Mouse (Mus musculus): ENCODE data around the gene Hist1h4j. TPM values are rescaled to one million over a fixed set of nuclear protein-coding genes. Genes with fewer than 3 reads are reported as not detected.
A peak's percentile ranks its signal among the peaks of the same experiment; 100 is the strongest.

The Hist1h4j gene
- total and polyA plus RNA-seq, 3 experiments, result 0.52 to 11.4 (median 7.5) TPM

DNA sequence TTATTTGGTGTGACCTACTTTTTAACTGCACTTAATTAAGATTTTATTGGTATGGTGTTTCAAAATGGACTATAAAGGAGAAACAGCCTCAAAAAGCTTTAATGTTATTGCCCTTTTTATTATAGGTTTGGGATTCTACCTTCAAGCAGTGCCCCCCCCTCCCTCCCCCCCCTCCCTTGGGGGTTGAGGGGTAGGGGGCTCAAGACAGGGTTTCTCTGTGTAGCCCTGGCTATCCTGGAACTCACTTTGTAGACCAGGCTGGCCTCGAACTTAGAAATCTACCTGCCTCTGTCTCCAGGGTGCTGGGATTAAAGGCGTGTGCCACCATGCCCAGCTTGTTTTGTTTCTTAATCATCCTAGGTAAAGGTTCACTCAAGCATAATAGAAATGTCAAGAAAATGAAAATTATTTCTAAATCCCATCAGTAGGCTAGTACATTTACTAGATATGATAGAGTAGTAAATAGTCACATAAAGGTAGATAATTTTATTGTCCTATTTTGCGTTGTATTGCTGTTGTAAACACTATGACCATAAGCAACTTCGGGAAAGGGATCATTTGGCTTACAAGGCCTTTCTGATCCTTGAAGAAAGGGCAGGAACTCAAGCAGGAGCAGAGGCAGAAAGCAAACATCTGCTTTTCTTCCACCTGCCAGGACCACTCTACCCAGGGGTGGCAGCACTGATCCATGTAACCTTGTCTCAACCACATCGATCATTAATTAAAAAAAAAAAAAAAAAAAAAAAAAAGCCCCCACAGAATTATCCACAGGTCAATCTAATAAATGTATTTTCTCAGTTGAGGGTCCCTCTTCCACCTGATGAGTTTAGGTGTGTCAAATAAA, 11.6 kb upstream of the Hist1h4j start:
- no peak for DNase-seq

- no peak for DNase-seq
These were observed 6.8 kb upstream of the Hist1h4j start for GRCm38 (mm10) chr13:21727948-21728572.

GRCm38 (mm10) chr13:21729544-21729943, 5.3 kb upstream of the Hist1h4j start:
- no peak for DNase-seq

- no peak for DNase-seq
These were observed 1.4 kb upstream of the Hist1h4j start for GRCm38 (mm10) chr13:21733466-21733865.

GRCm38 (mm10) chr13:21734010-21734905, 606 bp upstream of the Hist1h4j start:
- peak; percentile 82 for DNase-seq

- no peak for DNase-seq
These were observed 10.1 kb downstream of the Hist1h4j start for GRCm38 (mm10) chr13:21745006-21745405.

GRCm38 (mm10) chr13:21749387-21750158, 14.7 kb downstream of the Hist1h4j start:
- DNase-seq, result no peak

GRCm38 (mm10) chr13:21750159-21751017, 15.5 kb downstream of the Hist1h4j start, which contains the start of gene Hist1h4k:
Hist1h4k (minus strand) TSS chr13:21750505.
- peak; percentile 86 for DNase-seq

GRCm38 (mm10) chr13:21751417-21751816, 16.6 kb downstream of the Hist1h4j start:
- no peak for DNase-seq

GRCm38 (mm10) chr13:21751827-21752226, 17.0 kb downstream of the Hist1h4j start:
- DNase-seq, result no peak

DNA sequence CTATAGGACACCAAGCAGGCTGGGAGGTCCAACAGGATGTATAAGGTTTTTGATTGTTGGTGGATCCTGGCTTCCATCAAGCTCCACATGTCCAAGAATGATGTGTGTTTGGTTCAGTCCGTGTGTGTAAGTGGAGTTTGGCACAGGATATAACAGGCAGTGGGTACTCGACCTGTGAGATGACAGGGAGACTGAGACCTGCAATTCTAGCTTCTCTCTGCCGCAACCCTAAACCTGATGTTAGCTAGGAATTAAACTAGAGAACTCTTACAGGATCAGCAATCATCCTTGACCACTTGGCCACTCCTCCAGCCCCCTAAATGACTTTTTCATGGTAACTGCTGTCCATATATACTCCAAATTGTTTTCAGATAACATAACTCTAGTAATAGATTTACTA, 17.5 kb downstream of the Hist1h4j start:
- no peak for DNase-seq

DNA sequence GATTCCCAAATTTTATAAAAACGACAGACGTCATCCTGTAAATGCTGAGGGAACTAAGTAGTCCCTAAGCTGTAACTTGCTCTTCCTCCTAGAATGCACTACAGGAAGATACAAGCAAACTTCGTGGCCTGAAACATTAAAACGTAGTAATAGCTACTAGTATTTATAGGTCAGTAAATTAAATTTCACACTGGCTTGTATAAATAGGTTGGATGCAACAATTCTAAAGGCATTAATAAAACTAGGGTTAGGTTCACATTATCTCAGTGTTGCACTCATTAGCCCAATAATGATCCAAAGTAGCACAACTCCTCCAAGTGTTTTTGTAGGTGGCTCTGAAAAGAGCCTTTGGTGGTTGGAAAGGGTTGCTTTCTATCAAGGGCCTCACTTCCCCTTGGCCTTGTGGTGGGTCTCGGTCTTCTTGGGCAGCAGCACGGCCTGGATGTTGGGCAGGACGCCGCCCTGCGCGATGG, 18.2 kb downstream of the Hist1h4j start:
- DNase-seq, result no peak

DNA sequence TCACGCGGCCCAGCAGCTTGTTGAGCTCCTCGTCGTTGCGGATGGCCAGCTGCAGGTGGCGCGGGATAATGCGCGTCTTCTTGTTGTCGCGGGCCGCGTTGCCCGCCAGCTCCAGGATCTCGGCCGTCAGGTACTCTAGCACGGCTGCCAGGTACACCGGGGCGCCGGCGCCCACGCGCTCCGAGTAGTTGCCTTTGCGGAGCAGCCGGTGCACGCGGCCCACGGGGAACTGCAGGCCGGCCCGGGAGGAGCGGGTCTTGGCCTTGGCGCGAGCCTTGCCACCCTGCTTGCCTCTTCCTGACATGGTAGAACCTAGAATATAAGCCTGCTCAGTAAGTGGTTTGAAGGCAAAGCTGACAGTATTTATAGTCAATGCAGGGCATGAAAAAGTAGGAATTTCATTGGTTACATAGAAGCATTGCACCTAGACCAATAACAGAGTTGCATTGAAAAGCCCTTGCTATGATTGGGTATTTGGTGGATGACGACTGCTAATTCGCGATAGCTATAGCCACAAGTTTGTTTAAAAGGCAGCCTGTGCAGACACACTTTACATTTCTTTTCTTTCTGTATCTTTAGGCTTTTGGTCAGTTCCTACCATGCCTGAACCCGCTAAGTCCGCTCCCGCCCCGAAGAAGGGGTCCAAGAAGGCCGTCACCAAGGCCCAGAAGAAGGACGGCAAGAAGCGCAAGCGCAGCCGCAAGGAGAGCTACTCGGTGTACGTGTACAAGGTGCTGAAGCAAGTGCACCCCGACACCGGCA, 18.8 kb downstream of the Hist1h4j start, which contains the start of the genes Hist1h2ak and Hist1h2bn:
Gene Hist1h2ak (minus strand): TSS at position 304 of the 762 bp plus-strand sequence.
Gene Hist1h2bn (plus strand): TSS at position 600 of the 762 bp plus-strand sequence.
- peak; percentile 84 for DNase-seq

DNA sequence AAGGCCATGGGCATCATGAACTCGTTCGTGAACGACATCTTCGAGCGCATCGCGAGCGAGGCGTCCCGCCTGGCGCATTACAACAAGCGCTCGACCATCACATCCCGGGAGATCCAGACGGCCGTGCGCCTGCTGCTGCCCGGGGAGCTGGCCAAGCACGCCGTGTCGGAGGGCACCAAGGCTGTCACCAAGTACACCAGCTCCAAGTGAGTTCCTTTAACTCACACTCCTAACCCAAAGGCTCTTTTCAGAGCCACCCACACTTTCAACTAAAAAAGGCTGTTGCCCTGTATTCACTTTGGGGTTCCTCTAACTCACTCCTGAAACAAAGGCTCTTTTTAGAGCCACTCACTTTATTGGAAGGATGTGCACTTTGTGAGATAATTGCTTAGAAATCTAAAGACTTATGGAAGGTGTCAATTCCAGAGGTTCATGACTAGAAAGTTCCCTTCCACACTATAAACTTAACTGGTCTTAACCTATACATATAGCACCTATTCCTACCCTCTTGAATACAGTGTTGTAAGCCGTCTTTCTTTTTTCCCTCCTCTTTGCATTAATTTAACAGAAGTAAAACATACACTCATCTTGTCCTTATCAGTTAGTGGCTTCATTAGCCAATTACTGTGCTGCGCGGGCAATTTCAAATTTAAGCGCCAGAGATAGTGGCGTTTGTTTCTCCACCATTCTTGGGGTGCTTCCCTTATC, 19.6 kb downstream of the Hist1h4j start:
- peak; percentile 25 for DNase-seq

DNA sequence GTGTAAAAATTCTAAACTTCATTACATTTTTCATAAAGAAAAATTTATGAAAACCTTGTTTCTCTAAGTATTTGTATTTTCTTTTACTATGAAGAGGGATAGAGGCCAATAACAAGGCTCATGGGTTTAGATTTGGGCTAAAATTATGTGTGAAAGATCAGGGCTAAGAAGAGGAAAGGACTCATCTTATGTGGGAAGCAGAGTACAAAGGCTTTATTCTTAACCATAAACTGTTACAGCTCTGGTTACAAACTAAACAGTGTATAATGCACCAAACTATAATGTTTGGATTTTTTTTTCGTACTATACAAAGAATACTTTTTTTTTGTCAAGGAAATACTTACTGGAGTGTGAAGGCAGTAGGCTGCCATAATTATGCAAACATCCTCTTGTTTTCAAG, 20.8 kb downstream of the Hist1h4j start:
- DNase-seq, result no peak

GRCm38 (mm10) chr13:21778814-21779766, 44.2 kb downstream of the Hist1h4j start:
- peak; percentile 74 for DNase-seq
